Comparison of ENCODE assay signal across 9 mouse cellular contexts in genomic region chr2:150929156-150929555, GRCm38 (mm10).
"Had no signal": no experiment of that assay in that cellular context is flagged by ENCODE, and none has a peak within 500 bp of the region (broad histone marks: within the 10 kb centered on the region; RNA-seq: fewer than 3 reads in every experiment).

No protein-coding gene starts in this region.

- DNase-seq: kidney, postnatal 25 days; layer of hippocampus, adult 9-11 months; liver; lung, adult 18-20 months; lung, postnatal 10 days; lung, postnatal 36 days; thymus, adult 2 months; thymus, postnatal 14 days; thymus, postnatal 4 days had no signal
